Mouse (Mus musculus): ENCODE data around the gene Plcl2.

DNA sequence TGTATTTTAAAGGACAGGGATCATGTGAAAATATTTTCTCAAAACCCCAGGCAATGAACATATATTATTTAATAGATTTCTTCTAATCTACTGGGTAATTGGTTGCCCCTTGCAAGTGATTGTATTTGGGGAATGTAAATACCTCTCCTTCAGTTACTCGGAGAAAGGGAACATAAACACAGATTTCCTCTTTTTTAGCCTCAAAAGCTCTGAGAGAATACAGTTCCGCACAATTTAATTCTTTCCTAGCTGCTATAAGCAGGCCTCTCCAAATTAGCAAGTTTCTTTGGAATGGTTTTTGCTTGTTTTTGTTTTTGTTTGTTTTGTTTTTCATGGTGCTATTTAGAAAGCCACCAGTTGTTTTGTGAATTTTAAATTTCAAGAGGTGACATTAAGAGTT is 1.1 kb downstream of the Plcl2 start:
- TF ChIP-seq CTCF (IDR thresholded peaks at IDR 0.05; ENCODE audit: extremely low read depth, insufficient read length, insufficient replicate concordance, low read depth, low read length) = no peak
- TF ChIP-seq POLR2A (IDR thresholded peaks at IDR 0.05; ENCODE audit: low read depth, low read length) = no peak

Measured in small intestine, adult 2 months (tissue).